Mouse (Mus musculus): ENCODE results near the gene Arhgap9. TPM values are rescaled to one million over a fixed set of nuclear protein-coding genes. Genes with fewer than 3 reads are reported as not detected.

The Arhgap9 gene
- polyA plus RNA-seq, 1 experiment: 11.2 TPM

DNA sequence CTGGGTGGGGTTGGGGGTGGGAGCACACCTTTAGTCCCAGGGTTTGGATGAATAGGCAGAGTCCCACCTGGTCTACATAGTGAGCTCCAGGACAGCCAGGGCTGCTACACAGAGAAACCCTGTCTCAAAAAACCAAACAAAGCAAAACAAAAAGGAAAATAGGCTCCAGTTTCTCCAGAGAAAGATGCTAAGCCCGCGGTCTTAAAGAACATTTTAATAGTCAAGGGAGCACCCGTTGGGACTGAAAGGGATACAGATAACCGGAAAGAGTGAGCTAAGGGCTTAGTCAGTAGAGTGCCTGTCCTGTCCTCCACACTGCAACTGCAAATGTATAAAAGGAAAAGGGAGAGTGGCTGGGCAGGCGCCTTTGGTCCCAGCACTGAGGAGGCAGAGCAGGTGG lies 45.4 kb downstream of the Arhgap9 start:
- no peak for TF ChIP-seq CTCF (IDR thresholded peaks at IDR 0.05; ENCODE audit: extremely low read depth, insufficient read length, insufficient replicate concordance, low read depth, low read length)

GRCm38 (mm10) chr10:127368273-127368672 lies 46.5 kb downstream of the Arhgap9 start:
- WGBS: 62% methylated on average over 2 of the region's 2 CpGs
- H3K4me3 ChIP-seq (ENCODE audit: low read depth, low read length): no peak overlapping the region
- no peaks in the 10 kb centered on the region for H3K27me3 ChIP-seq (ENCODE audit: control insufficient read depth, insufficient read depth, low read length)
- no peak overlapping the region for H3K27ac ChIP-seq (ENCODE audit: insufficient read depth, low read depth, low read length)
- TF ChIP-seq CTCF (IDR thresholded peaks at IDR 0.05; ENCODE audit: extremely low read depth, insufficient read length, insufficient replicate concordance, low read depth, low read length) (no peak), POLR2A (IDR thresholded peaks at IDR 0.05; ENCODE audit: low read depth, low read length) (no peak)
- H3K4me1 ChIP-seq (ENCODE audit: control insufficient read depth, insufficient read depth, insufficient read length, low read length): no peaks in the 10 kb centered on the region
- no peaks in the 10 kb centered on the region for H3K36me3 ChIP-seq (ENCODE audit: control insufficient read depth, insufficient read depth, low read length)

More for the DNA sequence above, 45.4 kb downstream of the Arhgap9 start:
- Histone ChIP-seq H3K4me1 (ENCODE audit: control insufficient read depth, insufficient read depth, insufficient read length, low read length) (no peaks in the 10 kb centered on the region), H3K27me3 (ENCODE audit: control insufficient read depth, insufficient read depth, low read length) (no peaks in the 10 kb centered on the region), H3K36me3 (ENCODE audit: control insufficient read depth, insufficient read depth, low read length) (no peaks in the 10 kb centered on the region), H3K4me3 (ENCODE audit: low read depth, low read length) (no peak overlapping the region), H3K27ac (ENCODE audit: insufficient read depth, low read depth, low read length) (no peak overlapping the region)
- WGBS: 89% methylated on average over 5 of the region's 5 CpGs

DNA sequence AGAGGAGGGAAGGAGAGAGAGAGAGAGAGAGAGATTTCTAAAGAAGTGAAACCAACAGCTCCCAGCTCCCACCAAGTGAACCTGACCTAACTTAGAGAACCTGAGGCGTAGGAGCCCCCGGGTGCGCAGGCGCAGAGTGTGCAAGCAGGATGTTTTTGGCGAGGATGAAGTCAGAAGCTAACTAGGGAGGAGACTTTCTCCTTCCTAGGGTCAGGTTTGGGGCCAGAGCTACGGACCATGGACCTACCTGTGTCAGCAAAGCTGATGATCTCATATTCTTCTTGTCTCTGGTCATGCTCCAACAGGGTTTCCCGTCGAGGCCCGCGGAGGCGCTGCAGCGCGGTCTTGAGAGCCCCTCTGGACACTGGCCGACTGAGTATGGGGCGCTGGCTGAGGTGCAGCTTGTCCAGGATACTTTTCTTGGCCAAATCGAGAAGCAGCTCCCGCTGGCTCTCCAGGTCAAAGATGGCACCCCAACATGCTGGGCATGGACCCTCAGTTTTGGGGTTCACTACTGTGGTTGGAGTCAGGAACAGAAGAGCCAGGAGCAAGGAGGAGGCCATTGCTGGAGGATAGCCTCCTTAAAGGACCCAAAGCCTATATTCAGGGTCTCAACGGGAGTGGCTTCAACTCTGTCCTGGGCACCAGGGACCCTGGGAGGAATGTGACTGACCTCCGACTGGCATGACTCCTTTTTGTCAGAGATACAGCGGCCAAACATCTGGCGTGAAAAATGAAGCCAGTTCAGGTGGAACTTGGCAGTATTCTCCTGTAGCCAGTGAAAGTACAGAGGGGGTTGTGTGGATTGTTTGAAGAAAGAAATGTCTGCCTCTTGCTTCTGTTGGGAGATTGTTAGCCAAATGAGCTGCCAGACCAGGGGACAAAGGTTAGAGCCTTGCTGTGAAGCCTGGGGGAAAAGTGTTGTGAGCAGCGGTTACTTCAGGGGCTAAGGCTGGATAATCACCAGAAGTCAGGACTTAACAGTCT lies 48.4 kb downstream of the Arhgap9 start, which contains the start of gene Inhbc:
Gene Inhbc, minus strand, starts transcription at position 598 of the 987 bp plus-strand sequence.
- TF ChIP-seq CTCF (IDR thresholded peaks at IDR 0.05; ENCODE audit: extremely low read depth, insufficient read length, insufficient replicate concordance, low read depth, low read length) (no peak), POLR2A (IDR thresholded peaks at IDR 0.05; ENCODE audit: low read depth, low read length) (no peak)
- Histone ChIP-seq H3K27me3 (ENCODE audit: control insufficient read depth, insufficient read depth, low read length) (no peaks in the 10 kb centered on the region), H3K4me1 (ENCODE audit: control insufficient read depth, insufficient read depth, insufficient read length, low read length) (no peaks in the 10 kb centered on the region), H3K4me3 (ENCODE audit: low read depth, low read length) (no peak within 1 kb of the TSS), H3K36me3 (ENCODE audit: control insufficient read depth, insufficient read depth, low read length) (no peaks in the 10 kb centered on the region), H3K27ac (ENCODE audit: insufficient read depth, low read depth, low read length) (no peak within 1 kb of the TSS)
- WGBS: 79% methylated on average over 22 of the region's 22 CpGs

- no peaks in the 10 kb centered on the region for H3K36me3 ChIP-seq (ENCODE audit: control insufficient read depth, insufficient read depth, low read length)
- no peaks in the 10 kb centered on the region for H3K4me1 ChIP-seq (ENCODE audit: control insufficient read depth, insufficient read depth, insufficient read length, low read length)
- no peak overlapping the region for H3K27ac ChIP-seq (ENCODE audit: insufficient read depth, low read depth, low read length)
- no peak overlapping the region for H3K4me3 ChIP-seq (ENCODE audit: low read depth, low read length)
- WGBS: 79% methylated on average over 2 of the region's 2 CpGs
- TF ChIP-seq CTCF (IDR thresholded peaks at IDR 0.05; ENCODE audit: extremely low read depth, insufficient read length, insufficient replicate concordance, low read depth, low read length) (no peak), POLR2A (IDR thresholded peaks at IDR 0.05; ENCODE audit: low read depth, low read length) (no peak)
- no peaks in the 10 kb centered on the region for H3K27me3 ChIP-seq (ENCODE audit: control insufficient read depth, insufficient read depth, low read length)
These were observed 49.3 kb downstream of the Arhgap9 start for GRCm38 (mm10) chr10:127371023-127371422.

DNA sequence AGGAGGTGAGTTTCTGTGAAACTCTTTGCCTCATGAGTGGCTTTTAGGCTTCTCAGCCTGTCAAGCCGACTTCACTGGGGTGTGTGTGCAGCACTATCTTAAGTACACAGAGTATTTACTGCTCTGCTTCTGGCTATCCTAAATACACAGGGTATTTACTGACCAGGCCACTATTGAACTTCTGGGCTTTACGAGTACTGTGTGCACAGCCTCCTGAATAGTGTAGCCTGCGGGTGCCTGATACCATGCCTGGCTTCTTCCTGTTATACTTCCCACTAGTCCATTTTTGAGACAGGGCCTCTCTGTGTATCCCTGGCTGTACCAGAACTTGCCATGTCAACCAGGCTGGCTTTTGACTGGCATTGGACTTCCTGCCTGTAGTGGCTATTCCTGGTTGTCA lies 55.9 kb downstream of the Arhgap9 start:
- no peak for TF ChIP-seq CTCF (IDR thresholded peaks at IDR 0.05; ENCODE audit: extremely low read depth, insufficient read length, insufficient replicate concordance, low read depth, low read length)
- no peak for TF ChIP-seq POLR2A (IDR thresholded peaks at IDR 0.05; ENCODE audit: low read depth, low read length)
- Histone ChIP-seq H3K4me1 (ENCODE audit: control insufficient read depth, insufficient read depth, insufficient read length, low read length) (0 out of 2 replicates have a peak, but pooled peaks cover 2% of the 10 kb centered on the region), H3K27ac (ENCODE audit: insufficient read depth, low read depth, low read length) (no peak overlapping the region), H3K36me3 (ENCODE audit: control insufficient read depth, insufficient read depth, low read length) (no peaks in the 10 kb centered on the region), H3K4me3 (ENCODE audit: low read depth, low read length) (no peak overlapping the region), H3K27me3 (ENCODE audit: control insufficient read depth, insufficient read depth, low read length) (no peaks in the 10 kb centered on the region)
- WGBS: 49% methylated on average over 3 of the region's 3 CpGs

Other genes with a start within 250 kb of the Arhgap9 start
- gene Agap2, start 246.7 kb upstream of the Arhgap9 start, polyA plus RNA-seq (2012; rRNA removed): 6.1 and 15.6 TPM in 2 replicates
- gene Os9, start 200.8 kb upstream of the Arhgap9 start, polyA plus RNA-seq (2012; rRNA removed): 59.8 and 117 TPM in 2 replicates
- gene B4galnt1, start 156.7 kb upstream of the Arhgap9 start, polyA plus RNA-seq (2012; rRNA removed): 228 and 484 TPM in 2 replicates
- gene Slc26a10, start 141.3 kb upstream of the Arhgap9 start, polyA plus RNA-seq (2012; rRNA removed): 0.56 and 0.85 TPM in 2 replicates
- gene Arhgef25, start 131.9 kb upstream of the Arhgap9 start, polyA plus RNA-seq (2012; rRNA removed): 8.8 and 10.4 TPM in 2 replicates
- gene Dtx3, start 126.2 kb upstream of the Arhgap9 start, polyA plus RNA-seq (2012; rRNA removed): 24.0 and 35.3 TPM in 2 replicates
- 13.8 and 31.4 TPM in 2 replicates for gene Pip4k2c, start 110.4 kb upstream of the Arhgap9 start, polyA plus RNA-seq (2012; rRNA removed)
- gene Kif5a, start 58.6 kb upstream of the Arhgap9 start, polyA plus RNA-seq (2012; rRNA removed): 1.1 and 1.8 TPM in 2 replicates
- 92.0 and 190 TPM in 2 replicates for gene Dctn2, start 55.6 kb upstream of the Arhgap9 start, polyA plus RNA-seq (2012; rRNA removed)
- 39.3 and 76.2 TPM in 2 replicates for gene Mbd6, start 32.9 kb upstream of the Arhgap9 start, polyA plus RNA-seq (2012; rRNA removed)
- 24.0 and 30.7 TPM in 2 replicates for gene Mars, start 10.2 kb upstream of the Arhgap9 start, polyA plus RNA-seq (2012; rRNA removed)
- gene Gli1, start 20.0 kb downstream of the Arhgap9 start, polyA plus RNA-seq (2012; rRNA removed): 5.5 and 10.4 TPM in 2 replicates
- gene Inhbe, start 32.4 kb downstream of the Arhgap9 start, polyA plus RNA-seq (2012; rRNA removed): not detected in 2 replicates
- gene Inhbc, start 48.5 kb downstream of the Arhgap9 start, polyA plus RNA-seq (2012; rRNA removed): 0.09 TPM in 1 of 2 replicates, not detected in the other
- 42.6 and 103 TPM in 2 replicates for gene R3hdm2, start 58.4 kb downstream of the Arhgap9 start, polyA plus RNA-seq (2012; rRNA removed)
- 0.30 and 0.51 TPM in 2 replicates for gene Stac3, start 179.7 kb downstream of the Arhgap9 start, polyA plus RNA-seq (2012; rRNA removed)
- gene Ndufa4l2, start 193.0 kb downstream of the Arhgap9 start, polyA plus RNA-seq (2012; rRNA removed): 3.8 and 5.6 TPM in 2 replicates
- gene Shmt2, start 200.5 kb downstream of the Arhgap9 start, polyA plus RNA-seq (2012; rRNA removed): 36.6 and 49.6 TPM in 2 replicates
- gene Nxph4, start 212.6 kb downstream of the Arhgap9 start, polyA plus RNA-seq (2012; rRNA removed): 0.32 and 0.41 TPM in 2 replicates

All from small intestine, adult 2 months (tissue).